Mouse (Mus musculus) adrenal gland, postnatal 25 days (tissue): ENCODE results near the gene Gm7971. TPM values are rescaled to one million over a fixed set of nuclear protein-coding genes. Genes with fewer than 3 reads are reported as not detected.
"Not testable (repeated sequence)": the region's sequence is repeated elsewhere in the genome, so short reads cannot be mapped to it uniquely, and the experiment has no call there.

Experiments
- DNase-seq: peaks from one replicate; pipeline ENCODE4 v3.0.0; 2021; ENCODE audit warnings: mixed read lengths
- long read RNA-seq: library from polyadenylated mRNA; stranded (forward); transcript quantifications from one replicate; pipeline ENCODE4 v2.0.0, GENCODE M21; 2021
- total RNA-seq: library from RNA; stranded (reverse); gene quantifications from 2 replicates; pipeline ENCODE4 v1.2.3, GENCODE M21; 2021

Gm7971 gene
- not detected in 2 replicates for total RNA-seq
- long read RNA-seq, result 0 reads

- not testable (repeated sequence) for DNase-seq
Observed at GRCm38 (mm10) chr5:95594775-95595174, at the start of gene Gm7971. TSS of gene Gm7971 (minus strand) at chr5:95594875.

Other genes with a start within 250 kb of the Gm7971 start
- not detected in 2 replicates for gene D5Ertd577e, start 138.1 kb downstream of the Gm7971 start, total RNA-seq
- not detected in 2 replicates for gene Gm3286, start 84.1 kb downstream of the Gm7971 start, total RNA-seq
- gene Gm7978, start 141.3 kb upstream of the Gm7971 start, total RNA-seq, result not detected in 2 replicates
- gene Gm7982, start 147.1 kb upstream of the Gm7971 start, total RNA-seq, result not detected in 2 replicates
- gene E330014E10Rik, start 181.1 kb upstream of the Gm7971 start, total RNA-seq, result not detected in 2 replicates